Mouse (Mus musculus) limb, embryonic 14.5 days (tissue): ENCODE measurements around the gene Klf16. TPM values are rescaled to one million over a fixed set of nuclear protein-coding genes. Genes with fewer than 3 reads are reported as not detected.

ENCODE experiments used
- ATAC-seq: fragments of 200-750 bp; cut with Nextera tagmentation; 2 replicates; pipeline ENCODE4 v1.8.0; 2017; ENCODE audit warnings: low read depth, moderate number of reproducible peaks, moderate TSS enrichment; ENCODE audit not compliant: low FRiP score
- DNase-seq: peaks from one replicate; pipeline ENCODE4 v3.0.0-alpha.2; 2015; ENCODE audit warnings: low spot score
- H3K27ac ChIP-seq: fragments of 300-500 bp; sonication (generic); replicated peaks from 2 replicates; pipeline ENCODE4 v1.5.1; 2014; ENCODE audit warnings: low read depth, mild to moderate bottlenecking, low read length, moderate library complexity, mixed read lengths
- H3K27me3 ChIP-seq: fragments of 300-500 bp; sonication (generic); 2 replicates; pipeline ENCODE4 v1.6.1; 2014; ENCODE audit warnings: low read length, mixed read lengths; ENCODE audit not compliant: control insufficient read depth, insufficient read depth
- H3K36me3 ChIP-seq: fragments of 300-500 bp; sonication (generic); 2 replicates; pipeline ENCODE4 v1.6.1; 2014; ENCODE audit warnings: mild to moderate bottlenecking, low read length, moderate library complexity, mixed read lengths; ENCODE audit not compliant: control insufficient read depth, insufficient read depth
- H3K4me1 ChIP-seq: fragments of 300-500 bp; sonication (generic); 2 replicates; pipeline ENCODE4 v1.6.1; 2014; ENCODE audit warnings: antibody characterized with exemption, low read length, mixed read lengths; ENCODE audit not compliant: control insufficient read depth, insufficient read depth
- H3K4me2 ChIP-seq: fragments of 300-500 bp; sonication (generic); replicated peaks from 2 replicates; pipeline ENCODE4 v1.6.1; 2014; ENCODE audit warnings: low read depth, mild to moderate bottlenecking, low read length, moderate library complexity; ENCODE audit not compliant: severe bottlenecking
- H3K4me3 ChIP-seq: fragments of 300-500 bp; sonication (generic); replicated peaks from 2 replicates; pipeline ENCODE4 v1.5.1; 2014; ENCODE audit warnings: low read length
- H3K9ac ChIP-seq: fragments of 300-500 bp; sonication (generic); 2 replicates; pipeline ENCODE4 v1.6.1; 2014; ENCODE audit warnings: mild to moderate bottlenecking, low read depth, low read length, moderate library complexity; ENCODE audit not compliant: severe bottlenecking
- H3K9me3 ChIP-seq: fragments of 300-500 bp; sonication (generic); 2 replicates; pipeline ENCODE4 v1.6.1; 2016; ENCODE audit warnings: low read length; ENCODE audit not compliant: control insufficient read depth
- POLR2A ChIP-seq: fragments of 200-500 bp; IDR thresholded peaks from 2 replicates; pipeline ENCODE4 v1.8.0; 2012; ENCODE audit warnings: inconsistent platforms, mild to moderate bottlenecking, moderate library complexity, borderline replicate concordance; ENCODE audit not compliant: insufficient read depth, insufficient read length; ENCODE audit errors: extremely low read depth
- WGBS: fragments of 180-500 bp; shearing (Covaris S2); extraction: QIAGEN DNeasy Blood & Tissue Kit; methylation state at CpG from one replicate; pipeline ENCODE4 v1.1.7; 2014; 5-methylcytosine and 5-hydroxymethylcytosine counted together
- polyA plus RNA-seq, 2 experiments: library from polyadenylated mRNA; depleted of rRNA in 1 of 2; stranded (reverse) in 1 of 2; unstranded in 1 of 2; fragments of >200 nt; fragmentation: Nextera tagmentation in 1 of 2; extraction: Ambion mirVana in 1 of 2; gene quantifications; 2 replicates each; pipeline versions ENCODE4 v1.2.1 to v1.2.3; 2012 to 2014

The Klf16 gene
- polyA plus RNA-seq, 2 experiments: 11.0 to 18.9 TPM

- DNase-seq (no peak), ATAC-seq (no peak)
- Histone ChIP-seq H3K9me3 (no peaks in the 10 kb centered on the region), H3K4me3 (no peak overlapping the region), H3K9ac (no peak overlapping the region), H3K36me3 (peaks cover 23% of the 10 kb centered on the region), H3K4me2 (no peak overlapping the region), H3K4me1 (no peaks in the 10 kb centered on the region), H3K27me3 (no peaks in the 10 kb centered on the region), H3K27ac (no peak overlapping the region)
- WGBS: 91% methylated on average over 8 of the region's 8 CpGs
- TF ChIP-seq POLR2A: no peak
Measured at GRCm38 (mm10) chr10:80553575-80553974, 23.5 kb downstream of the Klf16 start.

GRCm38 (mm10) chr10:80552364-80552763 lies 24.8 kb downstream of the Klf16 start:
- Histone ChIP-seq H3K4me1 (no peaks in the 10 kb centered on the region), H3K9ac (no peak overlapping the region), H3K27me3 (no peaks in the 10 kb centered on the region), H3K4me2 (no peak overlapping the region), H3K36me3 (peaks cover 35% of the 10 kb centered on the region), H3K4me3 (no peak overlapping the region), H3K9me3 (no peaks in the 10 kb centered on the region), H3K27ac (no peak overlapping the region)
- no peak for DNase-seq
- no peak for ATAC-seq
- TF ChIP-seq POLR2A: no peak
- 61% methylated on average over 9 of the region's 9 CpGs for WGBS

- TF ChIP-seq POLR2A: no peak
Measured at GRCm38 (mm10) chr10:80549279-80549678, 27.8 kb downstream of the Klf16 start.

GRCm38 (mm10) chr10:80548428-80549006 lies 28.6 kb downstream of the Klf16 start:
- Histone ChIP-seq H3K27me3 (no peaks in the 10 kb centered on the region), H3K27ac (no peak overlapping the region), H3K36me3 (peaks cover 73% of the 10 kb centered on the region), H3K4me3 (no peak overlapping the region), H3K4me2 (no peak overlapping the region), H3K4me1 (no peaks in the 10 kb centered on the region), H3K9me3 (no peaks in the 10 kb centered on the region), H3K9ac (no peak overlapping the region)
- whole genome bisulfite sequencing: 79% methylated on average over 10 of the region's 10 CpGs
- DNase-seq: no peak
- ATAC-seq: 0 out of 2 replicates have a peak, but pooled peaks have one; percentile 35
- TF ChIP-seq POLR2A: no peak

More at GRCm38 (mm10) chr10:80549279-80549678, 27.8 kb downstream of the Klf16 start:
- ATAC-seq: no peak
- H3K9ac ChIP-seq: no peak overlapping the region
- 92% methylated on average over 21 of the region's 21 CpGs for WGBS
- no peaks in the 10 kb centered on the region for H3K27me3 ChIP-seq
- H3K4me2 ChIP-seq: no peak overlapping the region
- H3K4me1 ChIP-seq: no peaks in the 10 kb centered on the region
- H3K36me3 ChIP-seq: peaks cover 66% of the 10 kb centered on the region
- DNase-seq: no peak
- no peaks in the 10 kb centered on the region for H3K9me3 ChIP-seq
- no peak overlapping the region for H3K27ac ChIP-seq
- no peak overlapping the region for H3K4me3 ChIP-seq

GRCm38 (mm10) chr10:80547539-80547938 lies 29.6 kb downstream of the Klf16 start:
- ATAC-seq: no peak
- Histone ChIP-seq H3K36me3 (peaks cover 83% of the 10 kb centered on the region), H3K4me2 (no peak overlapping the region), H3K4me1 (no peaks in the 10 kb centered on the region), H3K9me3 (no peaks in the 10 kb centered on the region), H3K27ac (no peak overlapping the region), H3K4me3 (no peak overlapping the region), H3K27me3 (no peaks in the 10 kb centered on the region), H3K9ac (no peak overlapping the region)
- no peak for TF ChIP-seq POLR2A
- WGBS: 94% methylated on average over 15 of the region's 15 CpGs
- DNase-seq: no peak

GRCm38 (mm10) chr10:80546945-80547344 lies 30.2 kb downstream of the Klf16 start:
- DNase-seq: no peak
- H3K9ac ChIP-seq: no peak overlapping the region
- no peak overlapping the region for H3K27ac ChIP-seq
- H3K4me1 ChIP-seq: no peaks in the 10 kb centered on the region
- H3K27me3 ChIP-seq: no peaks in the 10 kb centered on the region
- ATAC-seq: no peak
- H3K36me3 ChIP-seq: peaks cover 89% of the 10 kb centered on the region
- WGBS: 95% methylated on average over 4 of the region's 4 CpGs
- H3K4me3 ChIP-seq: no peak overlapping the region
- TF ChIP-seq POLR2A: no peak
- H3K9me3 ChIP-seq: no peaks in the 10 kb centered on the region
- no peak overlapping the region for H3K4me2 ChIP-seq
